Mouse (Mus musculus) skeletal muscle tissue, adult 2 months (tissue): ENCODE data around the gene Kcnk18.
A peak's percentile ranks its signal among the peaks of the same experiment; 100 is the strongest.

Experiments
- DNase-seq: peaks from one replicate; pipeline ENCODE4 v3.0.0-alpha.2; 2012; ENCODE audit warnings: low read depth, low spot score

The Kcnk18 gene

DNA sequence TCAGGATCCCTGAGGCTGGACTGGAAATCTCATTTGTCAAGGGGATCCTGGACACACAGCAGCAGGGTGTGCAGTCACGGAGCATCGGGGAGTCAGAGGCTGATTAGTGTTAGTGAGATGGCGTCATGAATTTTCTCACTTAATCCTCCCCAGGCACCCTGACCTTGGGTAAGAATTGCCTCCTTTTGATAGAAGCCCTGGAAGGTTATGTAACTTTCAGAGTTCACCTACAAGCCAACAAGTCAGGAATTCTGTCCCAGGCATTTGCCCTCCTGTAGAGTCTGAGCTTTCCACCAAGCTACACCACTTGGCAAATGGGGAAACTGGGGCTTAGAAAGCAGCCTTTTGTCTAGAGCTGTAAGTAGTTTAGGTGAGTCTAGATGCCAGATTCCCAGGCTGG is 2.1 kb downstream of the Kcnk18 start:
- DNase-seq = no peak

DNA sequence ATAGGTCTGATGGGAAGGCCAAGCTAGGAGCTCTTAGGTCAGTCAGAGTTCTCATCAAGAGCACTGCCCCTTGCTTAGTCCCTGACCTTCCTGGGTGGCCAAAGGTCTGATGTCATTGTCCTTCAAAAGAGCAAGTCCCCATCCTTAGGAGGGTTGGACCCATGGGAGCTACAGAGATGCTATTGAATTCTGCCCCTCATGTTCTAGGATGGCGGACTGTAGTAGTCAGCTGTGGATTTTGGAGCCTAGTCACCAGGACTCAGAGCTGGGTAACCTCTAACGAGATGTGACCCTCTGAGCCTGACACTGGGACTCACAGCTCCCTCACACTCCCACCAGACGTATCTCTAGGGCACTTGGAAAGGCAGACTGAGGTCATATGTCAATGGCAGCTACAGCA is 9.4 kb downstream of the Kcnk18 start:
- no peak for DNase-seq

DNA sequence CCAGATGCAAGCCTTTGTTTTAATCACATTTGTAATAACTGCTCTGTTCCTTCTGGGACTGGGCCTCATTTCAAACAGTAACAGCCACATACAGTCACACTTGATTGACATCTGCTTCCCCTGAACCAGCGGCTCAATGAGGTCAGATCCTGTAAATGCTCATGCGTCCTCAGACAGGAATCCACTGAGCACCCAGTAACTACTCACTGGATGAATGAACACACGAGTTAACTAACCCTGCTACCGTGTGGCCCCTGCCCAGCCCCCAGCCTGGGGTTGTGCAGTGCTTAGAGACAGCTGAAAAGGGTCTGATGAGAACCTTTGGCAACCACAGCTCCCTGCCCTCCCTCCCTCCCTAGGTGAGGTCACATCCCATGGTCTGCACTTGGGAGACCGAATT is 13.8 kb downstream of the Kcnk18 start:
- DNase-seq = no peak

DNA sequence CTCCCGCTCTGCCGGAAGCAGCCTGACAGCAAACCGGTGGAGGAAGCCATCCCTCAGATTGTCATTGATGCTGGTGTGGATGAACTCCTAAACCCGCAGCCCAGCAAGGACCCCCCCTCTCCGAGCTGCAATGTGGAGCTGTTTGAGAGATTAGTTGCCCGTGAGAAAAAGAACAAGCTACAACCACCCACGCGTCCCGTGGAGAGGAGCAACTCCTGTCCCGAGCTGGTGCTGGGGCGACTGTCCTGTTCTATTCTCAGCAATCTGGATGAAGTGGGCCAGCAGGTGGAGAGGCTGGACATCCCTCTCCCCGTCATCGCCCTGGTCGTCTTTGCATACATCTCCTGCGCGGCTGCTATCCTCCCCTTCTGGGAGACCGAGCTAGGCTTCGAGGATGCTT is 16.0 kb downstream of the Kcnk18 start:
- no peak for DNase-seq

DNA sequence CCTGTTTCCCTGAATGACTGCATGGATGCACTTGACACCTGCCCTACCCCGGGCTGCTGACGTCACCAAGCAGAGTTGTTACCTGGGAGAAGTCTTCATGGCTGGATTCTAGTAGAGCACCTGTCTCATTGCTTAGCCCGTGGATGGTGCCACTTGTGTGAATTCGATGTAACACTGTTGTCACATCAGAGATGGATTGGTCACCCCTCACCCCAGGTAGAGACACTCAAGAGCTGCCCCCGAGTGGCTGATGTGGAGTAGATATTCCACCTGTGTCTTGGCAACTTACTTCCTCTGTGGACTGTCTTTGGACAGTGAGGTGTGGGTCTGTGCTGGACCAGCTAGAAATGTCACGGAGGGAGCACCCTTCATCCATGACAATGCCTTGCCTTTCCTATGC is 17.0 kb downstream of the Kcnk18 start:
- no peak for DNase-seq

DNA sequence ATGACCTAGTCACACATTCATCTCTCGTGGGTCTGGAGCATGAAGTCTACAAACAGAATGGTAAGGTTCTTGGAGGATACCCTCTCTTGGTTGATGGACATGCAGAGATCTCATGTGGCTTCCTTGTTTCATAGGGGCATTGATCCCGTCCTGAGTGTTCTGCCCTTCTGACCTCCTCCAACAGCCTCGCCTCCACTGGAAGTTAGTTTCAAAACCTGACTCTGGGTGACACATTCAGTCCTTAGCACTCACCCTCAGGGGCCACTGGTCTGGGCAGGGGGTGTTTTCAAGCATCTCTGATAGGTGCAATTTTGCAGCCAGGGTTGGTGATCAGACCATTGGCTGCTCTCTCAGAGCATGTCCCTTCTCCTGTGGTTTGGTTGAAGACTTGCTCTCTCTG is 19.6 kb downstream of the Kcnk18 start:
- no peak for DNase-seq

DNA sequence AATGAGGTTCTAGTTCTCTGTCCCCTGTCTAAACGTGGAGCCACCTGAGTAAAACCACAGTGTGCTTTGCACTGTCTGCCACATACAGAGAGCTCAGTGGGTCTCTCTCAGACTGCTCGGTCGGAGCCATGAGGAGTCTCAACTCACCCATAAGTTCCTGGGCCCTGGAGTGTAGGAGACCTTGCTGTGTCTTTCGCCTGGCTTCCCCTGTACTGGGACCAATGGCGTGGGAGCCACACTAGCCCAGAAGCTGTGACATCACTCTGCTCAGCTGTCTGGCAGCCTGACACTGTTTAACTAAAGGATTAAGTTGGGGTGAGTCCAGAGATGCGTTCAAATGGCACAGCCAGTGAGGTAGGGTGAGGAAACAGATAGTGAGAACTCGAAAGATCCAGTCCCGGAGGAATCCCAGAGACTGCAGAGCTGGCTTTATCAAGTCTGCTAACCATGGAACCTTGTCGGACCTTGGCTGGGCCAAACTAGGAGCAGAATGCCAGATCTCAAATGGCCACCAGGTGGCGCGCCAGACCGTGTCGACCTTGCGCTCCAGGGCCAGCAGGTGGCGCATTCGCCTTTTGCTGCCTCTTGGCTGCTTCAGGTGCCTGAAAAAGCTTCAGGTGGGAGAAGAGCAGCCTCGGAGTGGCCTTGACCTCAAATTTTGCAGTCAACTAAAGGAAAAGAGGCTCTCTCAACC is 20.3 kb downstream of the Kcnk18 start:
- peak; percentile 51 for DNase-seq

DNA sequence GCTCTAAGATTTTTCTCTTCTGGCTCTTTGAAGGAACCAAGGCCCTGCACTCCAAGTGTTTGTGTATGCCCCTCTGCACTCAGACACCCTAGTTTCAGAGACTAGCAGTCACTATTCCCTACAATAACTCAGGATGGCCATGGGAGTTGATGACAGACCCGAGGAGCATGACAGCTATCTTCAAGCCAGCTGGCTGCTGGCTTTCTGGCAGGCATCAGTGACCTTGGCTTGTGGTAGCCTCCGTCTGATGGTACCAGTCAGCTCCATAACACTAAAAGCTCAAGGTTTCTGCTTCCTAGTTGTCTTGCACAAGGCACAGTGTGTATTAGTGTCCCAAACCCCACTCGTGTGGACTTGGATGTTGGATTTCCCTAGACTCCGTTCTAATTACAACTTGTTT is 23.0 kb downstream of the Kcnk18 start:
- DNase-seq = no peak

DNA sequence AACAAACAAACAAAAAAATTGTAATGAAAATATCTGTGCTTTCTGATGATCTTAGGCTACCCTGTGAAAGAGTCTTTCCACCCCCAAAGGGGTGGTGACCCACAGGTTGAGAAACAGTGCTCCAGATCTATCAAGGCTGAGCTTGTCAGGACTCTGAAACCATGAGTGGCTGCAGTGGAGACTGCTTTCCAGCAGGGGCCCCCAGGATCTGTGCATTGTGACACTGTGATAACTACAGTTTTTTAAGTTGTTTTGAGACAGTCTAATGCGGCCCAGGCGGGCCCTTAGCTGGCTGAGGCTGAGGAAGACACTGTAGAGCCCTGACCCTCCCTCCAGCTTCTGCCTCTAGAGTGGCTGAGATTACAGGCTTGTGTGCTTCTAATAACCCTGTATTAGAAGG is 24.0 kb downstream of the Kcnk18 start:
- DNase-seq = no peak

DNA sequence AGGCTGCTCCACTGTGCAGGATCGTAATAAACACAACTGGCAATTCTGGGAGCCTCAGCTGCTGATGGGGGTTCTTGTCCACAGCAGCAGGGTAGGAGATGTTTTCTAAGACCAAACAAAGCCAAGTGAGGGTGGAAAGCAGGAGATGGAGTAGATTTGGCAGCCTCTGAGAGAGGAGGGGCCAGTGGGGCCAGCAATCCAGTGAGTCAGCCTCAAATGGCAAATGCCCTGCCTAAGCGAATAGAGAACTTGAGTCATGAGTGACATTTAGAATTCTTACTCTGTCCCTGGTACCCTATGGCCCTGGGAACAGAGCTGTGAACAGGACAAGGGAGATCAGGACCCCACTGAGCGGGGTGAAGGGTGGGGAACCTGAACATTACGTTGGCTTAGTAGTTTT is 29.1 kb downstream of the Kcnk18 start:
- DNase-seq = no peak

DNA sequence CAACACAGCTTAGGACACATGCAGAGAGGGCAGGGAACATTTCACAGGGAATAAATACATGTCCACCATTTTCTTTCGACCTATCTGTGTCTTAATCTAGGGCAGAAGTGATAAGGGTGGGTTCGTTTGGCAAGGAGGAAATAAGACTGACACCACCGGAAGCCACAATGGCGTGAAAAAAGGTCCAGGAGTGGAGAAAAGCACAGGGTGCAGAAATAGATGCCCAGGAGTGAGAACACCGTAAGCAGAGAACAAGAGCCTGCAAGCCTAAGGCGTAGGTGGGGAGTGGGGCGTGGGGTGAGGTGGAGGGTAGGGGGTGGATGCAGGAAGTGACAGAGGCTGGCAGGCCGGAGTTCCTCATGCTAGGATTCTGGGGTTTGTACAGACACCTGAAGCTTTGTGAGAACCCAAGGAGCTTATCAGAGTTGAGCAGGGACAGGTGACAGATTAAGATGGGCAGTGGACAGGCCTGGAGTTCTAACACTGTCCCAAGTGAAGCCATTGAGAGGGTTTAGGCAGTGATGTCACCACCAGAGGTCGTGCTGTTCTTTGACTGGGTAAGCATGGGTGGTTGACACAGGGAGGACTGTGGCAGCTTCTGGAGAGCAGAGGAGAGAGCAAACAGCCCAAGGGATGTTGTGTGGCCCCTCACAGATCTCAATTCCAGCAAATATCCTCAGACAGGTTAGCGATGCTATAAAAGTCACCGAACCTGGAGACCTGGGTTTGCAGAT is 29.7 kb downstream of the Kcnk18 start:
- DNase-seq = no peak

DNA sequence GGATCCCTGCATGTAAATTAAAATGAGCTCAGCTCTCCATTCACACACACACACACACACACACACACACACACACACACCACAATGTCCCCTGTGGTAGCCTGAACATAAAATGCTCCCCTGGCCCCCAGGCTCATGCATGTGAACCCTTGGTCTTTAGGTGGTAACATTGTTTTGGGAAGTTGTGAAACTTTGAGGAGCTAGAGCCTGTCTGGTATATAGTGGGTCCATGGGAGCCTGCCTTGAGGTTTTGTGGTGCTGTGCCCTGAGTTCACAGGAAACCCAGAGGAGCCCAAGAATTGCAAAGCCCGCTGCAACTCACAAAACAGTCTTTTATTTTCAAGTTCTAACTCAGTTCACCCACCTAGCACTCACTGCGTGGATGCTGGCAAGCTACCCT is 33.6 kb downstream of the Kcnk18 start:
- DNase-seq = no peak

DNA sequence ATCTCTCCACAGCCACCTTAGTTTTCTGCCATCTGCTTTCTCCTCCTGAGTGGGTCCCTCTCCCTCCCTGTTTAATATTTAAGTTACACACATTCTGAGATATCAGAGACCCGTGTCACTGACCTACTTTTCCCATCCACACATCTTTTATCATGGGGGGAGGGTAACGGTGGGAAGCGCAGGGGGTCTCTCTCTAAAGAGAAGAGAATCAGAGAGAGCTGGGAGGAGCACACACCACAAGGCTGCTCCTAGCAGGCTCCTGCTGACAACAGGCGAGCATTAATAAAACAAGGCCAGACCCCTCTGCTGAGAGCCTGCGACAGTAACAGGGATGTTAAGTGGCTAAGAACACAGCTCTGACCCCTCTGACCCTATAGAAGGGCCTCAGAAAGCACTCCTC is 40.6 kb downstream of the Kcnk18 start:
- DNase-seq = no peak

DNA sequence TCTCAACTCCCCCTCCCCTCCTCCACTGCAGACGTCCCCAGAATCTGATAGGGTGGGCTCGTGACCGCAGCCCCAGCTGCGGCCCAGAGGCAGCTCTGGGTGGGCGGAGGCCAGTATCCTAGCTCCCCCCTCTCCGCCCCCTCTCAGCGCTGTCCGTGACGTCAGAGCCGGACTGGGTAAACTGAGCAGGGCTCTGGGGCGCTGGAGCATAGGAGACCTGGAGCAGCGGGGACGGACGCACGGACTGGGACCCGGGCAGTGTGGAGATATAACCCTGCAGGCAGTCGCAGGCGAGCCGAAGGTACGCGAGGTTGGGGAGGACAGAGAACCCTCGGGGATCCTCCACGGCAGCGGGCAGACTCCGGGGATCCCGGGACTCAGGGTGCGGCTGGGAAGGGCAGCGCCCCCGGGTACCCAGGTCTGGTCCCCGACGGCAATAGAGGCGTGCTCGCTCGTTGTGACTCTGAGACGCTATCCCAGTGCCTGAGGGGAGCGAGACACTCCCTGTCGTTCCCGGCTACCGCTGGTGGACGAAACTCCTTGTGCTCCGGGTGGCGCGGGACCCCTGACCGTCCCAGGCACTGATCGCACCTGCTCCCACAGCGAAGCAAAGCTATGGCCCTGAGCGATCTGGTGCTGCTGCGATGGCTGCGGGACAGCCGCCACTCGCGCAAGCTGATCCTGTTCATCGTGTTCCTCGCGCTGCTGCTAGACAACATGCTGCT is 41.9 kb downstream of the Kcnk18 start, which contains the start of gene Slc18a2:
Gene Slc18a2, plus strand, starts transcription at position 179 of the 725 bp plus-strand sequence.
- no peak for DNase-seq

DNA sequence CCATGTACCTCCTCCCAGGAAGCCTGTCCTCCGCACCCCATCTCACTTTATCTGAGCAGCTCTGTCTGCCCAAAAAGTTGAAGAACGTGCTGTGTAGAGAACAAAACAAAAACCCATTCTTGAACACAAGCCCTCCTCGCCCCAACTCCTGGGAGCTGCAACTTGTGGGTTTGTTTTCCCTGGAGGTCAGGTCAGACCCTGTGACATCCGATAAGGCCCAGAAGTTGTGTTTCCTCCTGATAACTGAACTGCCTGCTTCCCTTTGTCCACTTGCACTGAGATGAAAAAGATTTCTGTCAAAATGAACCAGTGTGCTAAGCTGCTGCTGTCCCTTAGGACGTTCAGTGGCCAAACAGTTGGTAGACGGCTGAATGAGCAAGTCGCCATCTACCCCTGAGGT is 42.6 kb downstream of the Kcnk18 start:
- no peak for DNase-seq

DNA sequence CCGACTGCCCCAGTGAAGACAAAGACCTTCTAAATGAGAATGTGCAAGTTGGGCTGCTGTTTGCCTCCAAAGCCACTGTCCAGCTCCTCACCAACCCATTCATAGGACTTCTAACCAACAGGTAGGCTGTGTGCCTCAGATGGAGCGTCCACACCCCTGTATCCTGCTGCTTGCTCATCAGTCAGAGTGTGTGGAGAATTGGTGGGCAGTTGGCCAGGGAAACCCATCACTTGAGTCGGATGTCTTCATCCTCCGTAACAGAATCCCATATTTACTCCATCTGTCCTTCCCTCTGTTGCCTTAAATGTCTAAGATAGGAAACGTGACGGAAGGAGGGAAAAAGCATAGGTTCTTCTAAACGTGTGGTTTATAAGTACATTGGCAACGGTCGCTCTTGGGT is 44.2 kb downstream of the Kcnk18 start:
- DNase-seq = no peak

DNA sequence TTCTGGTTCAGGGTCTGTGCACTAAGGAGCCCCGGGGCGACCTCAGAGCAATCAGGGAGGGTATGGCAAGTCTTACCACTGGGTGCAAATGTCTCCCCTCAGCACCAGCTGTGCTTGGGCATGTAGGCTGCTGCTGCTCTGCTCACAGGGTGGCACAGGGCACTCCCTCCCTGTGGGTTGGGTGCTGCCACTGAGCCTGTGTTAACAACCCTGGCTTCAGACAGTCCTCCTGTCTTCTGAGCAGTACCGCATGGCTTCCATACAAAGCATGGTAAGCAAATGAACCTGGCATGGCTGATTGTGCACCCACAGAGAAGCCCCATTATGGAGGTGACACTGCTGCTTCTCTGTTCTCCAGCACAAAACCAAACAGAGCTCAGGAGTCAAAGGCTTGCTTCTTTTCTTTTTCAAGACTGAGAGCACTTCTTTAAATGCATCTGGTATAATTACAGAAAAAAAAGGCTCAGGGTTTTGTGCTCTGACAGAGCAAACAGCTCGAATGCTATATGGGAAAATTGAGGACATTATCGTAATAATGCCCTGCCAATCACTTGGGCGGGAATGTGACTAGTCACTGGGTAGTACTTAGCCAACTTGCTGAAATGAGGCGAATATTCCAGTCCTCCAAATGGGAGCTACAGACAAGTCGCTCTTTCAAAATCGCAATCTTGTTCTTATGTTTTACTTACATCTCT is 46.0 kb downstream of the Kcnk18 start:
- no peak for DNase-seq

DNA sequence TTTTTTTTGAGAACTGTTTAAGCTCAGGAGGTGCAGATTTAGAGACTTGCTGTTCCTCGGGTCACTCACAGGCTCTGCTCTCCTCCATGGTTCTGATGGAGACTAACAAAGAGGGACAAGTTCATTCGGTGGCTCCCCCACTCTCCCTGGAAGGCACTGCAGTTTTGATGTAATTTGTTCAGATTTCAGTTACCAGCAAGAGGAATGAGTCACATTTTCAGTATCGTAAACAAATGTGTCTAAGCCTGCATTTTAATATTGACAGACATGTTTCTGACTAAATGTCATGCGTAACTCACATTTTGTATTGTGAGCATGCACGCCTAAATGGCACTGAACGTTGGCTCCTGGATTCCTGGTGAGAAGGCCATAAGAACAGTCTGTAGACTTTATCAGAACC is 46.9 kb downstream of the Kcnk18 start:
- no peak for DNase-seq

DNA sequence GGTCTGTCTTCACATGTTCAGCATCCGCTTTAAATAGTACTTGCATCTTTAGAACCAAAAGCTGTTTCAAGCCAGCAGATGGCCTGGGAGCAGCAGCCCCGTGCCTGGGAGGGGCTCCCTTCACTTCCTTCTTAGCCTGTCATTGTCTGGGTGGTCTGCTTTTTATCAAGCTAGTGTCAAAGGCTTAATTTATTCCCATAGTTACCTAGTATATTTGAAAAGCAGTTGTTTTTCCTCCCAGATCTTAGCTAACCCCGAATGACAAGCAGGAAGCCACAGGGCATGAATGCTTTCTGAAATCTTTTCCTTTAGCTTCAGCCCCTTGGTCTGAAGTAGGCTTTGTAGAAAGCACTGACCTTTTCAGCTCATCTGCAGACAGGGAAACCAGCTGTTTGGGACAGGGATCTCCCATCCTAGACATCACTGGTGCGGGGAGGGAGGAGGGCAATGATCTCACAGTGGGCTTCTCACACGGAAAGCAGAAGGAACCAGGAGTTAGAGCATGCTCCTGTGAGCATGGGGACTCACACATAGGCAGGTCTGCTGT is 48.5 kb downstream of the Kcnk18 start:
- DNase-seq = no peak

DNA sequence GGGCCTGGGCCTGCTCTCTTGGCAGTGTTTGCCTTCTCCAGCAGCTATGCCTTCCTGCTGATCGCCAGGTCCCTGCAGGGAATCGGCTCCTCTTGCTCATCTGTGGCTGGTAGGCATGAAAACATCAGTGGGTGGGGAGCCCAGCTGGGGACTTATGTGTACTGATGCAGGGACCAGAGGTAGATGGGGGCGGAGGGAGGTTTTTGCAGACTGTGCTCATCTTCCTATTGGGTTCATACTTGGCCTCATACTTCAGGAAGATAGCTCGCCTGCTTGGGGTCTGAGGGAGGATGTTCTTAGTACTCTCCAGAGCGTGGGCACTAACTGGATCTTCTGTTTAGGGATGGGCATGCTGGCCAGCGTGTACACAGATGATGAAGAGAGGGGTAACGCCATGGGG is 54.2 kb downstream of the Kcnk18 start:
- no peak for DNase-seq

DNA sequence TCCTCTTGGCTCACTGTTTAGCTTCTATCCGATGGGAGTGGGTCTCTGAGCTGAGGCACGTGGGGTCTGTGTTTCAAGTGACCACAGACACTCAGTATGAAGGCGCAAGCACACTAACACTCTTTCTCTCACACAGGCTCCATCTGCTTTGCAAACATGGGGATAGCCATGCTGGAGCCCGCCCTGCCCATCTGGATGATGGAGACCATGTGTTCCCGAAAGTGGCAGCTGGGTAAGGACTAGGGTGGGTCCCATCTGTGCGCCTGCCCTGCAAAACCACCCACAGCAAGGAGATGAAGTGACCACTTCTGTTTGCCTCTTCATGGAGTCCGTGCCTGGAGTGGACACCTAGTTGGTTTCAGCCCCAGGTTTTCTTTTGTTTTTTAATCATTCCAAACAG is 57.3 kb downstream of the Kcnk18 start:
- DNase-seq = no peak

DNA sequence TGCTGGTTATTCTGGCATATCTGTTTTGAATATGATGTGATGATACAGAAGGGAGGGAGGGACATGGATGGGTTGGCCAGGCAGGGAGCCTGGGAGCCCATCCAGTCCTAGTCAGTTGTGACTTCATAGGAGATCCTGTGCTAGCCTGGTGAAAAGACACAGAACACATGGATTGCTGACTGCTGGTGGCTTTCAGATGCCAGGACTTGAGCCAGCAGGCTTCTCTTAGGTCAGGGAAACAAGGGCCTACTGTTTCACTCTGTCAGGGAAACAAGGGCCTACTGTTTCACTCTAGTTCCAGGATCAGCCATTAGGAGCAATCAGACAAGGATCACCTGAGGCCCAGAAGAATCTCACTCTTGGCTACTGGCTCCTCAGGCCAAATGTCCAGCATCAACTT is 61.8 kb downstream of the Kcnk18 start:
- DNase-seq = no peak
